Mouse (Mus musculus) kidney, adult 2 months (tissue): ENCODE data around the gene Ptpro. TPM values are rescaled to one million over a fixed set of nuclear protein-coding genes. Genes with fewer than 3 reads are reported as not detected.

Source experiments
- DNase-seq: peaks from one replicate; pipeline ENCODE4 v3.0.0; 2021
- H3K27ac ChIP-seq: fragments of 200-500 bp; 2 replicates; pipeline ENCODE4 v1.5.1; 2012; ENCODE audit warnings: low read depth, low read length, control low read depth, inconsistent platforms; ENCODE audit not compliant: insufficient read depth
- H3K27me3 ChIP-seq: fragments of 200-500 bp; replicated peaks from 2 replicates; pipeline ENCODE4 v1.6.1; 2012; ENCODE audit warnings: mild to moderate bottlenecking, moderate library complexity, low read length, inconsistent platforms; ENCODE audit not compliant: control insufficient read depth, insufficient read depth
- H3K36me3 ChIP-seq: fragments of 200-500 bp; 2 replicates; pipeline ENCODE4 v1.6.1; 2012; ENCODE audit warnings: mild to moderate bottlenecking, moderate library complexity, low read length, inconsistent platforms; ENCODE audit not compliant: control insufficient read depth, insufficient read depth
- H3K4me1 ChIP-seq: fragments of 200-500 bp; 2 replicates; pipeline ENCODE4 v1.6.1; 2011; ENCODE audit warnings: low read length; ENCODE audit not compliant: control insufficient read depth, insufficient read depth
- H3K4me3 ChIP-seq: fragments of 200-500 bp; 2 replicates; pipeline ENCODE4 v1.5.1; 2011; ENCODE audit warnings: mild to moderate bottlenecking, low read depth, low read length, control low read depth; ENCODE audit not compliant: insufficient read depth
- CTCF ChIP-seq: fragments of 200-500 bp; conservative IDR thresholded peaks from 2 replicates; pipeline ENCODE4 v1.5.1; 2011; ENCODE audit warnings: low read depth, mild to moderate bottlenecking, control low read depth, low read length, moderate library complexity, mixed read lengths; ENCODE audit not compliant: insufficient read depth, insufficient read length
- POLR2A ChIP-seq: fragments of 200-500 bp; IDR thresholded peaks from one replicate; pipeline ENCODE4 v1.6.1; 2011; ENCODE audit warnings: low read depth, low read length, control low read depth
- WGBS: fragments of 180-500 bp; shearing (Covaris S2); methylation state at CpG from one replicate; pipeline ENCODE4 v1.1.7; 2018; 5-methylcytosine and 5-hydroxymethylcytosine counted together
- polyA plus RNA-seq: library from polyadenylated mRNA; depleted of rRNA; stranded (reverse); fragments of >200 nt; gene quantifications from 2 replicates; pipeline ENCODE4 v1.2.3, GENCODE M21; 2012

The Ptpro gene
- polyA plus RNA-seq, 1 experiment = 13.0 TPM

DNA sequence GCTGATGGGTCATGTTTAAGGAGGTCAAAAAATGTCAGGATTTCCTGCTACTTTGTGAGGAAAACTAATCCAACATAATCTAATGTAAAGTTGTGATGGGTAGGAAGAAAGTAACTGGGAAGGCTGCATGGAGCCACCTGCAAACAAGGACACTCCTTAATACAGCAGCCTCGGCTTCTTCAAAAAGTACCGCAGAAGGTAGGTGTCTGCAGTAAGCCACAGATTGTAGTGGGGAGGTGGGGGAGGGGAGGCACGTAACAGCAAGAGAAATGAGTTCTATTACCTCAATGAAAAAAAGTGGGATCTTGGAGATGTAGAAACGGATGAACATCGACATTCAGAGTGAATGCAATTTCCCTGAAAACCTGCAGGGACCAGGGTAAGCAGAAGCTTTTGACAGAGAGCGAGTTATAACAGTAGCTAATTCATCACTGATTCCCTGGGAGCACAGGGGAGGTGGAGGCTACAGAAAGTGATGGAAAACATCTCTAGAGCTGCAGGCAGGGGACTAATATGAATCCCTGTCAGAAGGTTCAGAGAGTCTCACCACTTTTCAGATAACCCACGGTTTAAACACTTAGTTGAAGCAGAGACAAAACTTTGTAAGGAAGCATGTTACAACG, 34.2 kb upstream of the Ptpro start:
- Histone ChIP-seq H3K4me1 (no peaks in the 10 kb centered on the region), H3K27ac (no peak overlapping the region), H3K4me3 (no peak overlapping the region), H3K36me3 (no peaks in the 10 kb centered on the region), H3K27me3 (no peaks in the 10 kb centered on the region)
- DNase-seq = no peak
- WGBS = 84% methylated on average over 8 of the region's 8 CpGs
- TF ChIP-seq CTCF (no peak), POLR2A (no peak)

DNA sequence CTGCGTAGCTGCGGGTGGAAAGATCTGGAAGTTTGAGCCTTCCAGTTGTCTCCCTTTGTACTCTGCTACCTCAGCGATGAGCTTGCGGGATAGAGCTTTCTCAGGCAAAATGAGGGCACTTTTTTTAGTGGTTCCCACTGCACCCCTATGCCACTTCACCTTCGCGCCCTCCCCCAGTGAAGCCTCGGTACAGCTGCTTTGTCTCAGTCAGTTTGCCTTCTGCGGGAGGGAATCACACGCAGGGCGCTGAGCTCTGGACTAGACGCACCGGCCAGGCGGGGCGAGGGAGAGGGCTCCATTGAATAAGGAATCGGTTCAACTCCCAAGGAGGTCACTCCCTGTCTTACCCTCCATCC, 746 bp downstream of the Ptpro start:
- Histone ChIP-seq H3K27me3 (no peaks in the 10 kb centered on the region; the same call in 1 of the 2 replicates), H3K4me3 (no peak overlapping the region), H3K27ac (no peak overlapping the region), H3K4me1 (no peaks in the 10 kb centered on the region), H3K36me3 (no peaks in the 10 kb centered on the region)
- DNase-seq = no peak
- TF ChIP-seq POLR2A (no peak), CTCF (no peak)
- WGBS = 2% methylated on average over 15 of the region's 15 CpGs

DNA sequence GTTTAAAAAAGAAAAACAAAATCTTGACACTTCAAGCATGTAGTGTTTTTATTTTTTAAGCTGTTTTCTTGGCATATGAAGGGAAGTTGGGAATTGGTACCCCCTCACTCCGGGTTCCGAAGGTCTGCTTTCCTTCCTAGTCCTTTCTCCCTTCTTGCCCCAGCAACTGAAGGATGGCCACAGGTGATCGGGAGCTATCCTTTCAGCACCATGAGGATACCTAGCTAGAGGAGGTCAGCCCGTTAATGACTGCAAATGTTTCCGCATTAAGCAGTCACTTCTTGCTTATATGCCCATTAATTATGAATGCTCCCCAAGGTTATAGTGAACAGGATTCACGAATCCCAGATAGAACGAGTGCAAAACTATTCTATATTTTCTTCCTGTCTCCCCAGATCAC, 1.3 kb downstream of the Ptpro start:
- no peaks in the 10 kb centered on the region for H3K36me3 ChIP-seq
- no peak overlapping the region for H3K27ac ChIP-seq
- no peak overlapping the region for H3K4me3 ChIP-seq
- WGBS = 10% methylated on average over 7 of the region's 7 CpGs
- H3K4me1 ChIP-seq = no peaks in the 10 kb centered on the region
- TF ChIP-seq POLR2A (no peak), CTCF (no peak)
- DNase-seq = no peak
- no peaks in the 10 kb centered on the region; the same call in 1 of the 2 replicates for H3K27me3 ChIP-seq

DNA sequence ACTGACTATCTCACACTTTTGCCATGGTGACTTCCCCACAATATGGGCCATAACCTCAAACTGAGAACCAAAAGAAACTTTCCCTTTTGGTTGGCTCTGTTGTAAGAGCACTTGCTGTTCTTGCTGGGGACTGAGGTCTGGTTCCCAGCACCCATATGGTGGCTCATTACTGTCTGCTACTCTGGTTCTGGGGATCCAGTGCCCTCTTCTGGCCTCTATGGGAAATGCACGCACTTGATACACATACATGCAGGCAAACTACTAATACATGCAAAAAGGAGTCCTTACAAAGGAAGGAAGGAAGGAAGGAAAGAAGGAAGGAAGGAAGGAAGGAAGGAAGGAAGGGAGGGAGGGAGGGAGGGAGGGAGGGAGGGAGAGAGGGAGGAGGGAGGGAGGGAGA, 8.9 kb downstream of the Ptpro start:
- TF ChIP-seq CTCF (no peak), POLR2A (no peak)
- no peak for DNase-seq
- 93% methylated on average over 1 of the region's 1 CpGs for WGBS

GRCm38 (mm10) chr6:137262087-137262486, 10.0 kb downstream of the Ptpro start:
- H3K4me1 ChIP-seq = no peaks in the 10 kb centered on the region
- 52% methylated on average over 3 of the region's 3 CpGs for WGBS
- no peaks in the 10 kb centered on the region for H3K36me3 ChIP-seq
- no peak for DNase-seq
- H3K27me3 ChIP-seq = no peaks in the 10 kb centered on the region
- no peak overlapping the region for H3K27ac ChIP-seq
- TF ChIP-seq POLR2A = no peak
- TF ChIP-seq CTCF = no peak
- H3K4me3 ChIP-seq = no peak overlapping the region

More for the DNA sequence above, 8.9 kb downstream of the Ptpro start:
- no peaks in the 10 kb centered on the region for H3K27me3 ChIP-seq
- H3K27ac ChIP-seq = no peak overlapping the region
- no peaks in the 10 kb centered on the region for H3K4me1 ChIP-seq
- H3K4me3 ChIP-seq = no peak overlapping the region
- no peaks in the 10 kb centered on the region for H3K36me3 ChIP-seq

- Histone ChIP-seq H3K36me3 (no peaks in the 10 kb centered on the region), H3K27me3 (no peaks in the 10 kb centered on the region), H3K4me3 (no peak overlapping the region), H3K4me1 (no peaks in the 10 kb centered on the region), H3K27ac (no peak overlapping the region)
- DNase-seq = no peak
- no peak for TF ChIP-seq CTCF
- TF ChIP-seq POLR2A = no peak
- 74% methylated on average over 8 of the region's 8 CpGs for WGBS
These were observed 15.9 kb downstream of the Ptpro start for GRCm38 (mm10) chr6:137268019-137268418.

GRCm38 (mm10) chr6:137268592-137268991, 16.5 kb downstream of the Ptpro start:
- WGBS = 87% methylated on average over 10 of the region's 10 CpGs
- Histone ChIP-seq H3K4me3 (no peak overlapping the region), H3K36me3 (no peaks in the 10 kb centered on the region), H3K4me1 (no peaks in the 10 kb centered on the region), H3K27me3 (no peaks in the 10 kb centered on the region), H3K27ac (no peak overlapping the region)
- DNase-seq = no peak
- TF ChIP-seq CTCF (no peak), POLR2A (no peak)
